ENCODE assay signal across 23 mouse cellular contexts in the genomic region with DNA sequence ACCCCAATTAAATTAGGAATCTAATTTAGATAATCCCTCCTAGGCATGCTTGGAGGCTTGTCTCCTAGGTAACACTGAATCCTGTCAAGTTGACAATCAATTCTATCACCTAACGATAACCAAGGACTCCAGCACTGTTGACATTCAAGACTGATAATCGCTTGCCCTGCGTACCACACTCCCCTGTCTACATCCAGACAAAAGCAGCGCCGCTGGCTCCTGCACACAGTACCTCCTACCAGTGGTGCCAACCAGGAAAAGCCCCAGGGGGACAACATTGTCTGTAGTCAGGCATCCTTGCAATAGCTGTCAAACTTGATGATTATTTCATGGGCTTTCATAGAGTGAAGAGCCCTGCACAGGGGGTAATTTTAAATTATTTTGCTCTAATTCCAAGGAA.
"Had no signal": no experiment of that assay in that cellular context is flagged by ENCODE, and none has a peak within 500 bp of the region (broad histone marks: within the 10 kb centered on the region; RNA-seq: fewer than 3 reads in every experiment).

No protein-coding gene starts in this region.

- H3K4me3 ChIP-seq: heart, adult 2 months; heart, embryonic 12.5 days; hindbrain, embryonic 10.5 days; hindbrain, embryonic 13.5 days; hindbrain, embryonic 15.5 days; intestine, embryonic 15.5 days; layer of hippocampus, adult 2 months; left cerebral cortex, adult 2 months; limb, embryonic 13.5 days; limb, embryonic 15.5 days had no signal

- H3K36me3 ChIP-seq: heart, embryonic 12.5 days; hindbrain, embryonic 10.5 days; hindbrain, embryonic 13.5 days; hindbrain, embryonic 15.5 days; intestine, embryonic 15.5 days; limb, embryonic 13.5 days; limb, embryonic 15.5 days had no signal

- H3K27me3 ChIP-seq: intestine, embryonic 15.5 days had no signal

- H3K9me3 ChIP-seq: heart, embryonic 12.5 days; hindbrain, embryonic 10.5 days; hindbrain, embryonic 13.5 days; hindbrain, embryonic 15.5 days; intestine, embryonic 15.5 days; limb, embryonic 13.5 days; limb, embryonic 15.5 days had no signal

- H3K27ac ChIP-seq: heart, adult 2 months; hindbrain, embryonic 10.5 days; hindbrain, embryonic 13.5 days; hindbrain, embryonic 15.5 days; intestine, embryonic 15.5 days; layer of hippocampus, adult 2 months; left cerebral cortex, adult 2 months; limb, embryonic 13.5 days; limb, embryonic 15.5 days had no signal

- DNase-seq: gastrocnemius, postnatal 14 days; gastrocnemius, postnatal 36 days; heart, adult 11 months; heart, adult 2 months; heart, postnatal 10 days; heart, postnatal 4 days; kidney, adult 18-20 months; kidney, adult 8-10 months; kidney, postnatal 10 days; kidney, postnatal 25 days; kidney, postnatal 4 days; left cerebral cortex, postnatal 4 days had no signal

- H3K9ac ChIP-seq: heart, embryonic 12.5 days; hindbrain, embryonic 13.5 days; hindbrain, embryonic 15.5 days; intestine, embryonic 15.5 days; limb, embryonic 13.5 days; limb, embryonic 15.5 days had no signal

- H3K4me2 ChIP-seq: heart, embryonic 12.5 days; hindbrain, embryonic 13.5 days; hindbrain, embryonic 15.5 days; intestine, embryonic 15.5 days; limb, embryonic 13.5 days; limb, embryonic 15.5 days had no signal

- ATAC-seq: inflammation-experienced regulatory T-cells, adult 6 months; intestine, embryonic 15.5 days; intestine, postnatal 0 days had no signal
